Mouse (Mus musculus) megakaryocyte-erythroid progenitor cell, adult 5-6 weeks (primary cell): Measurements from ENCODE around the gene Egfl7. TPM values are rescaled to one million over a fixed set of nuclear protein-coding genes. Genes with fewer than 3 reads are reported as not detected.
A peak's percentile ranks its signal among the peaks of the same experiment; 100 is the strongest.

Source experiments
- ATAC-seq: replicated peaks from 2 replicates; pipeline ENCODE4 v1.8.0; 2016; ENCODE audit warnings: mild to moderate bottlenecking, inconsistent platforms; ENCODE audit not compliant: severe bottlenecking, poor library complexity, low FRiP score, low TSS enrichment
- total RNA-seq, 2 experiments: library from RNA; stranded (forward) in 1 of 2; stranded (reverse) in 1 of 2; fragments of 200-1000, 215-1000 nt in 1 of 2; fragments of >200 nt in 1 of 2; fragmentation: Nextera tagmentation in 1 of 2; gene quantifications; 2 replicates each; pipeline ENCODE4 v1.2.3; 2014 to 2017

Egfl7 gene
- 88.4 and 89.4 TPM in 2 replicates for total RNA-seq (2014; fragmentation: Nextera tagmentation)
- total RNA-seq (2017), result 31.8 and 63.1 TPM in 2 replicates

DNA sequence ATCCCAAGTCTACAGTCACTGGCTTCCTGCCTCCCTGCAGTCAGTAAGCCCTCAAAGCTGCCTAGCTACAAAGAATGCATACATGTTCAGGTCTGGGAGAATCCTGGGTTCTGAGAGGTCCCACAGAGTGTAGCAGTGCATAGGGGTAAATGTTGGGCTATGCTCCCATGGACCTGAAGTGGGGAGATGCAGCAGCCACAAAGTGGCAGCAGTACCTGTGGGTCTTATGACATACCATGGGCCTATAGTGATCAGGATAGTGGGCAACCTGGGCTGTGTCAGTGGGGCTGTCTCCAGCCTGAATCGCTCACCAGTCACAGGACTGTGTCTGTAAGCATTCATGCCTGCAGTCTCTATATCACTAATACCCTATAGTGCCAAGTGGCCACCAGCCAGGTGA, at the start of gene Egfl7:
Gene Egfl7, plus strand, starts transcription at position 301 of the 400 bp plus-strand sequence.
- ATAC-seq, result no peak

DNA sequence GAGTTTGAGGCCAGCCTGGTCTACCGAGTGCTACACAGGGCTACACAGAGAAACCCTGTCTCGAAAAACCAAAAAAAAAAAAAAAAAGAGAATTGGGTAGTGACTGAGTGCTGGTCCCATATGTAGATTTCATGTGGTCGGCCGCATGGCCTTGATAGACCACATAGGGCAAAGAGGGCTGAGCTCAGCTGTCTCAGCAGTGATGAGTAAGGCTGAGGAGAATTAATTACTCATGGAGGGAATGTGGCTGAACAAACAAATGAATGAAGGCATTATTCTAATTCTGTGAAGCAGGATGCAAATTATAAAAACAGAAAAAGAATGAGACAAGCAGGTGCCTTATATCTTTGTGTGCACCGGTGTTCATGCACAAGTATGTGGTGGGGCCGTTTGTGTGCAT, 48.0 kb upstream of the Egfl7 start:
- ATAC-seq, result no peak

DNA sequence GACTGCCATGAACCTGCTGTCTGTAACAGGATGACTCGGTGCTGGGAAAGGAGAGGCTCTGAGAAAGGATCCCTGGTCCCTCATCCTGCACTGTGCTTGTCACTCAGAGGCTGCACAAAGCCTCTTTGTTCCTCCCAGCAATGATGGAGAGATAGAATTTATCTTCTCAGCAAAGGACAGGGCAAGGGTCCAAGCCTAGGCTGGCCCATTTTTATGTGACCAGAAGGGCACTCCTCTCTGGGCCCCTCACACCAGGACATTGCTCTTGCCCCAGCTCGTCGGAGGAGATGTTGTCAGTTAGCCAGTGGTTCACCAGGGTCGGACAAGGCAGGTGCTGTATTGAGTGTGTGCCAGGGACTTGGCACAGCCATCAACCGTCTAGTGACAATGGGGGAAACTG, 46.6 kb upstream of the Egfl7 start:
- ATAC-seq, result no peak

DNA sequence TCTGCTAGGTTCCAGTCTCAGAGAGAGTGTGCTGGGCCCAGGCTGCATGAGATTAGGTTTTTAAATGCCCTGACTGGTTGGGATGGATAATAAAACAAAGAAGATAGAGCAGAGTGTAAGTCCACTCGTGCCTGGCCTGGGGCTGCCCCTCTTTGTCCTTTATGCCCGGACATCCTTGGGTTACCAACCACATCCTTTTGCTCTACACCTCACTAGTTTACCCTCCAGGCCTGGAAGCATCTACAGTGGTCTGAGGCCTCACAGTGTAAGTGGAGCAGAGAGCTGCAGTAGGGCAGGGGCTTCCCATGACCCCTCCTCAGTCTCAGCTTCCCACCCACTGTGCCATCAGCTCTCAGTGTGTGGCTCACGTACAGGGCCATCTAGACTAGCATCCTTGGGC, 45.7 kb upstream of the Egfl7 start:
- no peak for ATAC-seq

DNA sequence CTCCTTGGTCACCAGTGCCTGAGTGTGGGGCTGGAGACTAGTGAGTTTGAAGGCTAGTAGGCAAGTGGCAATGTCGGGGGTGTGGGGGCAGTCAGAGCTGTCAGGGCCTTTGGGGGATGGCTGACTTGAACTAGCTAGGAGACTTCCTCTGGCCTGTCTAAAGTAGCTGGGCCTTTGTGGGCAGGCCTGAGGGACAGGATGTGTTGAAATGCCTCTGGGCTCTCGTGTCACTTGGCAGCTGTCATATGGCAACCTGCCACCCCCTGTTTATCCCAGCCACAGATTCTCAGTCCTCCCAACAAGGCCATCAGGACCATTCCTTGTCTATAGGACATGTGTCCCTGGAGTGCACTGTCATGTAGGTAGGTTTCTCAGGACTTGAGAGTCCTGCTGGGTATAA, 45.2 kb upstream of the Egfl7 start:
- no peak for ATAC-seq

DNA sequence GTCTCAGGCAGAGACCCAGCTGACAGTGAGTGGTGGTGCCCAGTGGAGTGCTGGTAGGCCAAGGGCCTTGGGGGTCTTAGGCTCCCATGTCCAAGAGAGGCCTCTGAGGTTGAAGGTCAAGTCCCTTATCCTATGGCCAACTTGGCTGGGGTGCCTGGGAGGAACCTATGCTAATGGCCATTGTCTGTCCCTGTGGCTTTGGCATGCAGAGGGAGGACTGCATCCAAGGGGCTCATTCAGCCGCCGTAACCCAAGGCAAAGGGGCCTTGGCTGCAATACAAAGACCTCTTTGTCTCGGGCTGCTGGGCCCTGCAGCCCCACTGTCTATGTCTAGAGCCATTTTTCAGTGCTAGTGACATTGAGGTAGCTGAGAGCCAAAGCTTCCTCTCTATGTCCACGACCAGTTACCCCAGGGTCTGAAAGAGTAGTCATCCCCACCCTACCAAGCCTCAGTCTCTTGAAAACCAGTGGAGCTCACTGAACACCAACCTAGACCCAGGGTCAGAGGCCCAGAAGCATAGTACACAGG, 44.2 kb upstream of the Egfl7 start:
- no peak for ATAC-seq

DNA sequence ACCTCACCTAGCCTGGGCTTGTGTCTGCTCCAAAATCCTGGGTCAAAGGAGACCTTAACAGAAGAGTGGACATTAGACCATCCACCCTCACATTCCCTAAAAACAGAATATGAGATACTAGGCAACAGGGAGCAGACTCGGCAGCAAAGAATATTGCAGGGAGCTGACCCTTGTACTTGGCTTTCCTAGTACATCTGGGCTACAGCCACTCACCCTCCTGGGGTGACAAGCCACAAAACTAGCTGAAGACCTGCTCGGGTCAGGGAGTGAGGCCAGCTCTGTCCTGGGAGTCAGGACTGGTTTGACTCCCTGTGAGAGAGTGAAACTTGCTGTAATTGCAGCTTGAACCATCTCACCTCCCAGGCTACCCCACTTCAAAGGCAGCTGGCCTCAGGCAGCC, 40.3 kb upstream of the Egfl7 start:
- no peak for ATAC-seq

DNA sequence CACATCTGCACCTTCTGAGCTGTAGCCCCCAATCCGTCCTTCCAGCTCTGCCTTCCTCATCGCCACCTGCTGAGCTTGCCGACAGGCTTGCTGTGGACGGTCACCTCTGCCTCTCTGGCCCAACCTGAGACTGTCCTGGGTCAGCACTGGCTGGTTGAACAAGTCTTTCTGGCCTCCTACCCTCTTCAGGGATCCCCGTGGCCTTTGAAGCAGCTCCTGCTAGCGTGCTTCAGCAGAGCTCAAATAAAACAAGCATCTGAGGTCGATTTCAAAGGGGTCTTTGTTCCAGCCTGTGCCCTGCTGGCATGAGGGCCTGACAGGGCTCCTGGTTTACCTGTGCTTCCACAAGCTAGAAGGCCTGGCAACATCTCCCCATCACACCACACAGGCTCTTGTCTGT, 39.1 kb upstream of the Egfl7 start:
- no peak for ATAC-seq

DNA sequence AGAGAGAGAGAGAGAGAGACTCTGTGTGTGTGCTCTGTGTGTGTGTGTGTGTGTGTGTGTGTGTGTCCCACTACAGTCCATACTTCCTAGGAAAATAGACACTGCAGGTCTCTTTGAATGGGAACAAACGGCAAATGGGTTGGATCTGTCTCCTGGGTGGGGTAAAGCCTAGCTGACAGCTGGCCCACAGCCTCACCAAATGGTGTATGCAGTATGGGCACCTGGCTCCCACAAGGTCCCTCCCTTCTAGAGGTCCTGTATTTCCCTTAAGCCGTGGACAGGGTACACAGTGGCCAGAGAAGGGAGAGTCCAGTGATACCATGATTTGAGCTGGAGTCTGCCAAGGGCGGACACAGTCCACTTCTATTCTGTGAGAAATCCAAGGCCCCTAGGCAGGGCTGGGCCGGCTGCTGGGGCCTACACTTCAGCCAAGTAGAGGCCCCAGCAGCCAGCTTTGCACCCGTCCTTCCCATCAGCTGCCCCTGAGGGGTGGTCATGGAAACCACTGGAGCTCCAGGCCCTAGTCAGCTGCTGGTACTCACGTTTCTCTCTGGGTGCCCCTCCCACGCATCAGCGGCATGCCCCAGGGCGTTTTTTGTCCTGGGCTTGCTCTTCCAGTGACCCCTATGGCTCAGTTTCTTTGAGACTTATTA, 38.4 kb upstream of the Egfl7 start:
- ATAC-seq, result no peak

DNA sequence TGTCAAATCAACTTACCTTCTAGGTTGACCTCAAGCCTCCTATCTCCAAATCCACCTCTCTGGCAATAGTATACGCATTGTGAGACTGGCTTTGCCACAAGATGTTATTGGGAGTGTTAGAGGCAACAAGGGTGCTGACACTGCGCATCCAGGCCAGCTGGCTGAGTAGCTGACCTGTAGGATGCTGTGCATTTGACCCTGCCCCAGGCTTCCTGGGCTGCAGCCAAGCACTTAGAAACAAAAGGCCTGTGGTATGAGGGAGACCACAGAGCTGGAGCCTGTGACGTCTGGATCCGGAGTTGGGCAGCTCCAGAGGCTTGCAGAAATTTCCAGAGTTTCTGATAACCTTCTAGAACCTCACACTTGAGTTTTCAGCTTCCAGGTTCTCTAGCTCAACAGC, 36.7 kb upstream of the Egfl7 start:
- ATAC-seq, result no peak

DNA sequence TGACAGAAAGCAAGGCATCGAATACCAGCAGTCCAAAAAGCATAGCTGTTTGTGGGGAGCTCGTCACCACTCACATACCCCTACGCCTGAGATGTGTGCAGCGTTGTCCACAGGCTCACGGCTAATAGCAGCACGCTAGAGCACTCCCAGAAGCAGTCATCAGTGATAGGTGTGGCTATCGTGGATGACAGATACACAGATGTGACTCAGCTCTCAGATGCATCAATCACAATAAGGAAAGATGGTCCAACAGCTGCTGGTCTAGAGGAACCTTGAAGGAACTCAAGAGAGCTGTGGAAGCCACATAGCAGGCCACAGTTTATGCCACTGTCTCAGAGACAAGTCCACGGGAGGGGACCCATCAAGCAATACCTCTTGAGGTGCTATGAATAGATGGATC, 36.0 kb upstream of the Egfl7 start:
- ATAC-seq, result no peak

DNA sequence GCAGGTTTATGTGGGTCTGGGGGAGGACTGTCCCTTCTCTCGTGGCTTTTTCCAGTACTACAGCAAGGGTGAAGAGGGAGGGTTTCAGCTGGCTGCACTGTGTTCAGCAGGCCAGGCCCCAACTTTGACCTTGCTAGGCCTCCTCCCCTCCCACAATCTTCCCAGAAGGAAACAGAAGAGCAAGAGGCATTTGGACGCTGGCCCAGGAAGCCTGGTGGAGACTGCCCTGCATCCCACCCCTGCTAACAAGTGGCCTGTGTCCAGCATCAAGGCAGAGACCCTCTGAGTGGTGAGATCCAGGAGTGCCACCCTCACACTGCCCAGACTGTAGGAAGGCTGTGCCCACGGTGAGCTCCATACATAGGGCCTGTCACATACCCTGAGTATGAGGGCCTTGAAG, 35.5 kb upstream of the Egfl7 start:
- ATAC-seq, result no peak

DNA sequence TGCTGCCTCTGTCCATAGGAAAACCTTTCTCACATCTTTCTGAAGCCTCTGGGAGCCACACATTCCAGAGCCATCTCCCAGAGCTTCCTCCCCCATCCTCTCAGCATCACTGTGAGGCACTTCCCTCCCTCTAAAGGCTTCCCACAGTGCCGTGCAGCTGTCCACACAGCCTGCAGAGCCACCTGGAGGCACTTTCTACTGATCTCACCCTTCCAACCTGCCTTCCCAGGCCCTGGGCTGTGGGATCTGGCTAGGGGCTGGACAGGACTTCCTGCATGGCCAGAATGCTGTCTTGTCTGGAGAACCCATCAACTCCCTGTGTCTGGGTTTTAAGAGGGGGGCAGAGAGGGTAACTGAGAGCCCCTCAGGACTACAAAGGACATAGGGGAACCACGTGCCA, 32.3 kb upstream of the Egfl7 start:
- no peak for ATAC-seq

DNA sequence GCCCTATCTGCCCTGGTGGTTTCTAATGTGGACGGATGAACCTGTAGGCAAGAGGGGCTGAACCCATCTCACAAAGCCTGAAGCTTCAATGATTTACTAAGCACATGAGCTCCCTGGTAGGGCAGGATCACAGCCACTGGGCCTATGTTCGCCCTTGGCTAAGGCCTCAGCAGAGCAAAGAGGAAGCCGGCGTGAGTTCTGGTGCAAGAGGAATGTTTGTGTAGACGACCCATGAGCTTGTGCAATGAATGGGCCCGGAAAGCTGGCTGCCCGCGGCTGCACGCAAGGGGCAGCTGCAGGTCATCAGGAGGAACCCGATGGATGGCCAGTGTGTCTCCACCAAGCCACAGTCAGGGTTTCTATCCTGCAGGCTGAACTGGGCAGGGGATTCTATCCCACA, 30.0 kb upstream of the Egfl7 start:
- ATAC-seq, result no peak

DNA sequence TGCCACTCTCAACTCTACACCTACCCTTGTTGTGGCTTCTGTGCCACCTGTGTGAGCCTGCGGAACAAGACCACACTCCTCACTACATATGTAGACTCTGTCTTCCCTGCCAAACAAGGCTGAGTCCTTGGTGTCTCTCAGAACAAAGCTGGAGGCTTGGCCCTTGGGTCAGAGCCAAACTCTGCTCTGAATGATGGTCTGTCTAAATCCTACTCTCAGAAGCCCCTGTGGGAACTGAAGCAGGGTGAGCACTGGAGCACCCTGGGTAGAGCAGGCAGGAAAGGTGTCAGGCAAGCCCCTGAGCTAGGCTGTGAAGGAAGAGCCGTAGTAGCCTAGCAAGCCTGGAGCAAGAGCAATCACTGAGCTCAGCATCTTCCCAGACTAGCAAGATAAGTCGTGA, 29.6 kb upstream of the Egfl7 start:
- ATAC-seq, result no peak

DNA sequence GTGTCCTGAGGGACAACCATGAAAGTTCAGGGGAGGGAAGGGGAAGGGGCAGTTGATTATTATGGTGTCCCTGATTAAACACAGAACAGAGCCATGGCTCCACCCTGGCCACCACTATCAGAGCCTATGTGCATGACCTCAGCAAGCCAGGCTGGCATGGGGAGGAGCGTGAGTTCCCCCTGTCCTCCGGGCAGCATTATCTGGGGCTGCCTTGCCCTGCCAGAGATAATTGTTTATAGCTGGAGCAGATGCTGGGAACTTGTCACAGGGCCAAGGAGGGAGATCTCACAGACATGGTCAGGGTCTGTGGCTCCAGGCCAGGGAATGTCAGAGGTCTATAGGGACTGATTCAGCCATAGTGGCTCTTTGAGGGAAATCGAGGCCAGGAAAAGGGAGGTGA, 29.0 kb upstream of the Egfl7 start:
- ATAC-seq, result peak; percentile 89

DNA sequence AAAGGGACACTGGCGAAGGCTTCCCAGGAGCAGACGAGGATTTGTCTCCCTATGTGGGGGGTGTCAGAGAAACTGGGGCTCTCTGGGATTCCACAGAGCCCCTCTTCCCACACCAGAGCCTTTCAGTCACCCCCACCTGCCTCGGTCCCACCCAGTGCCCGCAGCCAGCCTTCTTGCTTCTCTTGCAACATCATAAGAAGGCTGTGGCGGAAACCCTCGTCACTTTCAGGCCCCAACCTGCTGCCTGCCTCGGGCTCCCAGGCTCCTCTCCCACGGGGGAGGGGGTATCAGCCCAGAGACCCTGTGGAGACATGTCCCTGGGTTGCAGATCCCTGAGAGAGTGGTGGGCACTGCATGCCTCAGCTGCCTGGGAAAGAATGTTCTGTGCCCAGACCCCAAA, 28.4 kb upstream of the Egfl7 start:
- no peak for ATAC-seq

DNA sequence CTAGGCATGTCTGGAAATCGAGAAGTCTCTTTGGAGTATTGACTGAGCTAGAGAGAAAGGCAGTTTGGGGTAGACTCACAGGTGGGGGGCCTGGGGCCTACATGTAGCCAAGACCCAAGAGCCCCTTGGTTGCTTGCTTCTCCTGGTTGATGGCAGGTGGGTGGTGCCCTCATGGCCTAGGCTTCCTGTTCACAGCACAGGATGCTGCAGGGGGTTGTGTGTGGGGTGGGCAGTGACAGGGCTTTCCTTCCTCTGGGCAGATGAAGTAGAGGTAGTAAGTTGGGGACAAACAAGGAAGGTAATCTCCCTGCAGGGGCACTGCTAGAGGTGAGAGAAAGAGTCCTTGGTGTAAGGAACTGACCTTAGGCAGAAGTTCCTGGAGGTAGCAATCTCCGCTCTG, 27.7 kb upstream of the Egfl7 start:
- no peak for ATAC-seq

DNA sequence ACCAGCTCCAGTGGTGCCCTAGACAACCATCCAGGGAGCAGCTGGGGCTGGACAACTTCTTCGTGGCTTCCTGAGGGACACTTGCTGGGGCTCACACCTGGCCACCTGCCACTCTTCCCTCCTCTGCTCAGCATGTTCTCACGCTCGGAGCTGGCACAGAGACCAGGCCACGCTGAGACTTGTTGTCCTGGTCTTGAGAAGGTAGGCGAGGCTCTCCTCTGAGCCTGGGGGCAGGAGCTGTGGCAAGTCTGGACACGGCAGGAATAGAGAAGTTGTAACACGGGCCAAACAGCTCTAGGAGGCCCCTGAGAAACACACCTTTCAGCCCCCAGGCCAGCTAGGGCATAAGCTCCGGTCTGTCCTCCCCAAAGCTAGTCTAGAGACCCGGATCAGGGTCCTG, 25.9 kb upstream of the Egfl7 start:
- no peak for ATAC-seq

DNA sequence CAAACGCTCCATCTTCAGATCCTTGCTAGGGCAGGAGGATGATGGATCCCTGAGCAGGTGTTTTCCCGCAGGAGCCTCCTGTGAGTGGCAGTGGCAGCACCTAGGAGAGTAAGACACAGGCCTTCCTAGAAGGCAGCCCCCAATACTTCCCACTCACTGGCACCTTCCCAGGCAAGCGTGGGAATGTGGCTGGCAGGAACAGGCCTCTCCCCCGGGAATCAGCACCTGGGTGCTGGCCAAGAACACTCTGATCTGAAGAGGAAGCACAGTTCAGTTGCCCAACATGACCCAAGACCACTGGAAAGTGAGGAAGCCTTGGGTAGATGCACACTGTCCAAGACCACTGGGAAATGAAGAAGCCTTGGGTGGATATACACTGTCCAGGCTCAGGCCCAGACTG, 24.7 kb upstream of the Egfl7 start:
- no peak for ATAC-seq

DNA sequence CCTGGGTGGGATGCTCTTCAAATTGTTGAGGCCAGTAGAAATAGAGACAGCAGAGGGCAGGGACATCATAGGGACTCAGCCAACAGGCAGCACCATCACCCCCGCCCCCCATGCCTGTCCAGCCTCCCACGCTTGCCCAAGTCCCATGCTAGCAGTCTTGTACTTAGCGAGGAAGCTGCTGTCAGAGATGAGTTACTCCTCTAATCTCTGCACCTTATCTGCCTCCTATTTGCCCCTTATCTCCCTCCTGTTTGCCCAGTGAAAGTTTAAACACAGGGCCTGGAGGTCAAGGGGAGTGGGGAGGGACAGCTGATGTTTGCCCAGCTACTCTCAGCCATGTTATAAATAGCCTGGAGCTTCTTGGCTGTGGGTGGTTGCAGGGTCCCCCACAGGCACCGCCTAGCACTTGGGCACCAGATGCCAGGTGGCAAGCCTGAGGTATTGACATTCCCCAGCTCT, 23.2 kb upstream of the Egfl7 start:
- ATAC-seq, result no peak

DNA sequence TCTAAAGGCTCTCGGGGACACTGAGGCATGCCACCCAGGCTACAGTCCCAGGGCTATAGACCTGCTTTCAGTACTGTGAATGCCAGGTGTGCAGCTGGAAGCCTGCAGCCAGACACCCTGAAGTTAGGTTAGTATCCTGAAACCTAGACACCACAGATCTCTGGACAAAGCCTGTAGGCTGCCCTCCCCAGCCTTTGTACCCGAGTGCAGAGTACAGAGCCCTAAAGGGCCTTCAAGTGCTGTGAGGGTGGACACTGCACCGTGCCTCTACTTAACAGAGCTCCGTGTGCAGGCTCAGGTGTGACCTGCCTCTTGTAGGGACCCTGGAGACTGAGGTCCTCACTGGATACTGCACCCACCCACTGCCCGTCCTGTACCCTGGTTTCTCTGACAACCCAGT, 19.3 kb upstream of the Egfl7 start:
- ATAC-seq, result no peak
